Mouse (Mus musculus) adrenal gland, postnatal 14 days (tissue): ENCODE measurements around the gene Sdccag8. TPM values are rescaled to one million over a fixed set of nuclear protein-coding genes. Genes with fewer than 3 reads are reported as not detected.

ENCODE experiments used
- DNase-seq: peaks from one replicate; pipeline ENCODE4 v3.0.0; 2021; ENCODE audit warnings: mixed read lengths
- microRNA-seq, 2 experiments: library from miRNA; unstranded; fragments of <30 nt; microRNA quantifications; one replicate each; pipeline ENCODE4 v1.2.0; 2021
- total RNA-seq: library from RNA; stranded (reverse); gene quantifications from 2 replicates; pipeline ENCODE4 v1.2.3, GENCODE M21; 2021

Sdccag8 gene
- total RNA-seq, 1 experiment from 2014 or later = 6.9 TPM

DNA sequence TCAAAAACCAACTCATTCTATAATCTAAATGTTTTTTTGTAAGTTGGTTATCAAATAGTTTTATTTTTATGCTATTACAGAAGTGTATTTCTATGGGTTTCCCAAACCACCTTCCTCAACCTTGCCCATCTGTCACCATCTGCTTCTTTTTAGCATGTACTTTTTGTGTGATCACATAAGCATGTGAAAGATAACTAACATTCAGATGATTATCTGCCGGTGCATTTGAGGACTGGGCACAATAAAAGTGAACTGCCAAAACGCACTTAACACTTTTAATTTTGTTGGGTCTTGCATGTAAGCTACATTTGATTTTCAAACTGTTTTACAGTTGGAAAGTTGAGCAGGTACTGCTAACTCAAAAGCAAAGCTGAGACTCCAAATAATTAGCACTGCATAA, 240.4 kb downstream of the Sdccag8 start:
- no peak for DNase-seq

DNA sequence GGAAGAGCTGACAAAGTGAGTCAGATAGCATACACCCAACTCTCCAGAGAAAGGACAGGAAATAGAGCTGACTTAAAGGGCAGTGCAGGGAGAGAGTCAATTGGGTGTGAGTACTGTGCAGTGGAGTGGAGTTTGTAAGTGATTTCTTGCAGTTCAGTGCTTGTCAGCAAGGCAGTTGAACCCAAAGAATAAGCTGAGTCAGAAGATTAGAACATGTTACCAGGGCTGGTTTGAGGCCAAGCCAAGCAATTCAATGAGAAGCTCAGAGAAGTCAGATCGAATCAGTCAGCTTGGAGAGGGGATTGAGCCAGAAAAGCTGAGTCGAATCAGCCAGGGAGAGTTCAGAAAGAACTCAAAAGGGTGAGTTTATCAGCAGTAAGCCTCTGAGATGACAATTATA, 247.3 kb downstream of the Sdccag8 start:
- DNase-seq = no peak

DNA sequence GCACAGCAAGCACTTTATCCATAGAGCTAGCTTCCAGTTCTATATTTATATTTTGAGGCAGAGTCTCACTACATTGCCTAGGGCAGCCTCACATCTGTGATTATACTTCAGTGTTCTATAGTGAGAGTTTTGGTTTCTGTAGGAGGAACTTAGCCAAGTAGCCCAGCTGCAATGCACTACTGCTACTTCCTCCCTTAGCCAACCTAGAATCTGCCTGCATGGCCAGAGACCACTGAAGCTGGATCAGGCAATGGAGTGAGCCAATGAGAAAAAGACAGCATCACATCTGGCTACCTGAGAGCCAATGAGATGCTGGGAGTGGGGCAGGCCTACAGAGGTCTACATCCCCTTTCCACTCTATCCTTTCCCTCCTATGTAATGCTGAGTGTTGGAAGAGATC, 251.3 kb downstream of the Sdccag8 start:
- DNase-seq = no peak

DNA sequence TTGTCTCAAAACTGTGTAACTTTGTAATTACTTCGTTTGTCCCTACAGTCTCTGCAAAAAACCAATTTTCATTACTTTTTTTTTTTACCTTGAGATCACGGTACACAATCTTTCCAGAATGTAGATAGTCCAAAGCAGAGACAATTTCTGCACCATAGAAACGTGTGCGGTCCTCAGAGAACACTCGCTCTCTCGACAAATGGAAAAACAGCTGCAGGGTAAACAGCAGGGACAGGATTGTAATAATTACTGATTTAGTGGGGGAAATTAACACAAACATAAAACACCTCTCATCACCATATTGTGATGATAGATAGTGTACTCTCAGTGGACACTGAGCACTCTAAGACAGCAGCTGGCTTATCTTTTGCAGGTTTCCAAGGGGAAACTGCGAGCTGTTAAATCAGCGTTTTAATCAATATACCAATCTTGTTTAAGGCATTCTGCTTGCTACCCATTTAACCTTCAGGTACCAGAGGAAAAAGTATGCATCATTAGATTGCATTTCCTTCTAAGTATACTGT, 252.7 kb downstream of the Sdccag8 start:
- no peak for DNase-seq

DNA sequence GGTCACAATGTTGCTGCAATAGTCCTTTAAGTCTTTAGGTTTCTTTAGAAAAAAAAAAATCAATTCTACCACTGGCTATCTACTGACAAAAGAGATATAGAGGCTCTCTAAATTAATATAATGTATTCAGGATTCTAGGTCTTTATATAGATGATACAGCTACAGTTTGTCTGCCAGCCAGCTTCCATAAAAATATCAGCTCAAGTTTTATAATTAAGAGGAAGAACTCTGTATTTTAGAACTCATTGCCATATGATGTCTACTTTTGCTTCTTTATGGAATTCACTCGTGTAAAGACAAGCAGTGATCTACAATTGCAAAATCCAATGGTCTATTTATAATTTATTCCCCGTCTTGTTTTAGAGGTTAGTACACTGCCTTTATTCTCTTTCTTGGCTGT, 254.7 kb downstream of the Sdccag8 start:
- no peak for DNase-seq

Small RNAs within 50 kb of the gene (microRNA-seq; reads per million reads assigned to microRNA genes)
- gene Gm25993 (0 reads per million in 2 experiments), gene Mir350 (141 to 187 reads per million in 2 experiments)

Other genes with a start within 250 kb of the Sdccag8 start
- gene Cep170, start 593 bp upstream of the Sdccag8 start, total RNA-seq = 32.0 and 42.4 TPM in 2 replicates